Mouse (Mus musculus): ENCODE results near the gene Abhd14a. TPM values are rescaled to one million over a fixed set of nuclear protein-coding genes. Genes with fewer than 3 reads are reported as not detected.
A peak's percentile ranks its signal among the peaks of the same experiment; 100 is the strongest.

Abhd14a gene
- polyA plus RNA-seq, 1 experiment from 2014 or later = 45.0 TPM

- WGBS = 37% methylated on average over 15 of the region's 15 CpGs
- peaks cover 90% of the 10 kb centered on the region for H3K4me1 ChIP-seq
- peak overlapping the region; percentile 90 for H3K4me3 ChIP-seq
- H3K27ac ChIP-seq = peak overlapping the region; percentile 94
- no peaks in the 10 kb centered on the region for H3K9me3 ChIP-seq (replicated peaks)
- H3K27me3 ChIP-seq (ENCODE audit: low read depth, poor library complexity, severe bottlenecking) = no peaks in the 10 kb centered on the region
- DNase-seq (ENCODE audit: low spot score) = peak; percentile 63
- peaks cover 58% of the 10 kb centered on the region for H3K36me3 ChIP-seq
These were observed 9.1 kb upstream of the Abhd14a start for GRCm38 (mm10) chr9:106456325-106457162.

- DNase-seq (ENCODE audit: low spot score) = peak; percentile 72
These were observed 7.6 kb upstream of the Abhd14a start for GRCm38 (mm10) chr9:106454888-106455681.

GRCm38 (mm10) chr9:106454071-106454761, 6.7 kb upstream of the Abhd14a start:
- no peaks in the 10 kb centered on the region for H3K27me3 ChIP-seq (ENCODE audit: low read depth, poor library complexity, severe bottlenecking)
- H3K4me1 ChIP-seq = peaks cover 93% of the 10 kb centered on the region
- WGBS = 0% methylated on average over 18 of the region's 20 CpGs
- H3K4me3 ChIP-seq = peak overlapping the region; percentile 90
- H3K9me3 ChIP-seq (replicated peaks) = no peaks in the 10 kb centered on the region
- DNase-seq (ENCODE audit: low spot score) = peak; percentile 67
- H3K36me3 ChIP-seq = peaks cover 37% of the 10 kb centered on the region
- H3K27ac ChIP-seq = peak overlapping the region; percentile 94

More at GRCm38 (mm10) chr9:106454888-106455681, 7.6 kb upstream of the Abhd14a start:
- peaks cover 93% of the 10 kb centered on the region for H3K4me1 ChIP-seq
- no peaks in the 10 kb centered on the region for H3K9me3 ChIP-seq (replicated peaks)
- no peaks in the 10 kb centered on the region for H3K27me3 ChIP-seq (ENCODE audit: low read depth, poor library complexity, severe bottlenecking)
- peaks cover 43% of the 10 kb centered on the region for H3K36me3 ChIP-seq
- WGBS = under 1% methylated on average over 17 of the region's 17 CpGs
- H3K27ac ChIP-seq = peak overlapping the region; percentile 94
- peak overlapping the region; percentile 90 for H3K4me3 ChIP-seq

- Histone ChIP-seq H3K9me3 (replicated peaks) (no peaks in the 10 kb centered on the region), H3K4me3 (peak within 1 kb of the TSS; percentile 90), H3K4me1 (peaks cover 93% of the 10 kb centered on the region), H3K36me3 (peaks cover 30% of the 10 kb centered on the region), H3K27me3 (ENCODE audit: low read depth, poor library complexity, severe bottlenecking) (no peaks in the 10 kb centered on the region), H3K27ac (peak within 1 kb of the TSS; percentile 94)
- DNase-seq (ENCODE audit: low spot score) = peak; percentile 92
- 1% methylated on average over 69 of the region's 74 CpGs for WGBS
These were observed 6.0 kb upstream of the Abhd14a start, which contains the start of gene Pcbp4 for GRCm38 (mm10) chr9:106453271-106454070. Pcbp4 (plus strand) TSS chr9:106453291.

GRCm38 (mm10) chr9:106452821-106453220, 5.3 kb upstream of the Abhd14a start:
- WGBS = 0% methylated on average over 7 of the region's 7 CpGs
- peaks cover 23% of the 10 kb centered on the region for H3K36me3 ChIP-seq
- peak overlapping the region; percentile 94 for H3K27ac ChIP-seq
- peaks cover 93% of the 10 kb centered on the region for H3K4me1 ChIP-seq
- peak; percentile 80 for DNase-seq (ENCODE audit: low spot score)
- no peaks in the 10 kb centered on the region for H3K9me3 ChIP-seq (replicated peaks)
- peak overlapping the region; percentile 90 for H3K4me3 ChIP-seq
- H3K27me3 ChIP-seq (ENCODE audit: low read depth, poor library complexity, severe bottlenecking) = no peaks in the 10 kb centered on the region

- peaks cover 93% of the 10 kb centered on the region for H3K4me1 ChIP-seq
- H3K36me3 ChIP-seq = peaks cover 19% of the 10 kb centered on the region
- WGBS = 22% methylated on average over 6 of the region's 6 CpGs
- H3K9me3 ChIP-seq (replicated peaks) = no peaks in the 10 kb centered on the region
- peak overlapping the region; percentile 94 for H3K27ac ChIP-seq
- DNase-seq (ENCODE audit: low spot score) = no peak
- H3K4me3 ChIP-seq = peak overlapping the region; percentile 90
- H3K27me3 ChIP-seq (ENCODE audit: low read depth, poor library complexity, severe bottlenecking) = no peaks in the 10 kb centered on the region
These were observed 4.9 kb upstream of the Abhd14a start for GRCm38 (mm10) chr9:106452351-106452750.

- Histone ChIP-seq H3K27me3 (ENCODE audit: low read depth, poor library complexity, severe bottlenecking) (no peaks in the 10 kb centered on the region), H3K36me3 (peaks cover 14% of the 10 kb centered on the region), H3K9me3 (replicated peaks) (no peaks in the 10 kb centered on the region), H3K27ac (peak overlapping the region; percentile 94), H3K4me3 (peak overlapping the region; percentile 90), H3K4me1 (peaks cover 93% of the 10 kb centered on the region)
- WGBS = 41% methylated on average over 2 of the region's 2 CpGs
- no peak for DNase-seq (ENCODE audit: low spot score)
These were observed 4.4 kb upstream of the Abhd14a start for GRCm38 (mm10) chr9:106451899-106452298.

- H3K4me1 ChIP-seq = peaks cover 90% of the 10 kb centered on the region
- H3K4me3 ChIP-seq = peak overlapping the region; percentile 90
These were observed 3.8 kb upstream of the Abhd14a start for GRCm38 (mm10) chr9:106451298-106451697.

GRCm38 (mm10) chr9:106450661-106451060, 3.2 kb upstream of the Abhd14a start:
- Histone ChIP-seq H3K27ac (peak overlapping the region; percentile 65), H3K27me3 (ENCODE audit: low read depth, poor library complexity, severe bottlenecking) (no peaks in the 10 kb centered on the region), H3K36me3 (0 out of 2 replicates have a peak, but pooled peaks cover 3% of the 10 kb centered on the region), H3K4me3 (peak overlapping the region; percentile 90), H3K9me3 (replicated peaks) (no peaks in the 10 kb centered on the region), H3K4me1 (peaks cover 87% of the 10 kb centered on the region)
- peak; percentile 62 for DNase-seq (ENCODE audit: low spot score)
- WGBS = 4% methylated on average over 9 of the region's 9 CpGs

More at GRCm38 (mm10) chr9:106451298-106451697, 3.8 kb upstream of the Abhd14a start:
- no peak for DNase-seq (ENCODE audit: low spot score)
- 69% methylated on average over 11 of the region's 11 CpGs for WGBS
- Histone ChIP-seq H3K36me3 (peaks cover 8% of the 10 kb centered on the region), H3K9me3 (replicated peaks) (no peaks in the 10 kb centered on the region), H3K27ac (peak overlapping the region; percentile 94), H3K27me3 (ENCODE audit: low read depth, poor library complexity, severe bottlenecking) (no peaks in the 10 kb centered on the region)

- Histone ChIP-seq H3K4me3 (peak overlapping the region; percentile 90; the same call in 1 of the 2 replicates), H3K9me3 (replicated peaks) (no peaks in the 10 kb centered on the region), H3K27ac (peak overlapping the region; percentile 65), H3K27me3 (ENCODE audit: low read depth, poor library complexity, severe bottlenecking) (no peaks in the 10 kb centered on the region), H3K36me3 (0 out of 2 replicates have a peak, but pooled peaks cover 3% of the 10 kb centered on the region), H3K4me1 (peaks cover 87% of the 10 kb centered on the region)
- no peak for DNase-seq (ENCODE audit: low spot score)
- WGBS = 90% methylated on average over 8 of the region's 8 CpGs
These were observed 2.5 kb upstream of the Abhd14a start for GRCm38 (mm10) chr9:106449947-106450346.

- 1% methylated on average over 23 of the region's 23 CpGs for WGBS
- Histone ChIP-seq H3K36me3 (0 out of 2 replicates have a peak, but pooled peaks cover 3% of the 10 kb centered on the region), H3K4me3 (peak overlapping the region; percentile 54), H3K9me3 (replicated peaks) (no peaks in the 10 kb centered on the region), H3K4me1 (peaks cover 80% of the 10 kb centered on the region), H3K27ac (peak overlapping the region; percentile 81), H3K27me3 (ENCODE audit: low read depth, poor library complexity, severe bottlenecking) (no peaks in the 10 kb centered on the region)
- peak; percentile 72 for DNase-seq (ENCODE audit: low spot score)
These were observed 1.1 kb upstream of the Abhd14a start for GRCm38 (mm10) chr9:106448498-106449031.
